Mouse (Mus musculus): ENCODE data around the gene Ldlr.

Ldlr gene

GRCm38 (mm10) chr9:21726218-21726975 lies 3.1 kb downstream of the Ldlr start:
- DNase-seq = no peak

- no peak for DNase-seq
These were observed 5.1 kb downstream of the Ldlr start for GRCm38 (mm10) chr9:21728261-21728832.

- DNase-seq = no peak
These were observed 6.0 kb downstream of the Ldlr start for GRCm38 (mm10) chr9:21729264-21729663.

- DNase-seq = no peak
These were observed 9.0 kb downstream of the Ldlr start for GRCm38 (mm10) chr9:21732288-21732687.

GRCm38 (mm10) chr9:21733446-21733845 lies 10.2 kb downstream of the Ldlr start:
- no peak for DNase-seq

- no peak for DNase-seq
These were observed 10.7 kb downstream of the Ldlr start for GRCm38 (mm10) chr9:21733989-21734388.

GRCm38 (mm10) chr9:21735126-21735525 lies 11.8 kb downstream of the Ldlr start:
- peak in 1 of 2 experiments; percentile 2 for DNase-seq

GRCm38 (mm10) chr9:21736580-21736979 lies 13.3 kb downstream of the Ldlr start:
- no peak for DNase-seq

GRCm38 (mm10) chr9:21737188-21737587 lies 13.9 kb downstream of the Ldlr start:
- peak; percentile 9 to 17 for DNase-seq

DNA sequence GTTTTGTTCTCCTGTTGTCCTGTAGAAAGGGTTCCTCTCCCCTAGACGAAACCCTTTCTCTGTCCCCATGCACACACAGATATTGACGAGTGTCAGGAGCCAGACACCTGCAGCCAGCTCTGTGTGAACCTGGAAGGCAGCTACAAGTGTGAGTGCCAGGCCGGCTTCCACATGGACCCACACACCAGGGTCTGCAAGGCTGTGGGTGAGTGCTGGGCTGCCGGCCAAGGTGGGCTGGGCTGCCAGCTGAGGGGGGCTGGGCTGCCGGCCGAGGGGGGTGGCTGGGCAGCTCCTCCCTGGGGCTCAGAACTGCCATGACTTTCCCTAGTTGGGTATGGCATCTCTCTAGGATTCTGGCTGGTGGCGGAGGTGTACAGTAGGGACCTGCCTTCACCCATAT lies 15.5 kb downstream of the Ldlr start:
- peak; percentile 65 to 85 for DNase-seq

DNA sequence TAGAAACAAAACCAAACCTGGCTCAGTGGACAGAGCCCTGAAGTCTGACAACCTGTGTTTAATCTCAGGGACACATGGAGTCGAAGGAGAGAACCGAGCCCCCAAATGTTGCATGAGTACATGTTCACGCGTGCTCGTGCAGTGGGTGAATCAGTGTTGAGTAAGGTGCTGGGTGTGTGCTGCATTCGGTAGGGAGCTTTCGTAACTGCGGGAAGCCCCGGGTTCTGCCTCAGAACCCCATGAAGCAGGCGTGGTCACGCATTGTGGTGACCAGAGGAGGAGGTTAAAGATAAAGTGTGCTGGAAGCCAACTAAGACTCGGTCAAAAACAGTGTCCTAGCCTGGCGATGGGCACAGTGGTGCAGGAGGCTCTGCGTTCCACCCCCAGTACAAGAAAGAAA lies 17.1 kb downstream of the Ldlr start:
- DNase-seq = no peak

DNA sequence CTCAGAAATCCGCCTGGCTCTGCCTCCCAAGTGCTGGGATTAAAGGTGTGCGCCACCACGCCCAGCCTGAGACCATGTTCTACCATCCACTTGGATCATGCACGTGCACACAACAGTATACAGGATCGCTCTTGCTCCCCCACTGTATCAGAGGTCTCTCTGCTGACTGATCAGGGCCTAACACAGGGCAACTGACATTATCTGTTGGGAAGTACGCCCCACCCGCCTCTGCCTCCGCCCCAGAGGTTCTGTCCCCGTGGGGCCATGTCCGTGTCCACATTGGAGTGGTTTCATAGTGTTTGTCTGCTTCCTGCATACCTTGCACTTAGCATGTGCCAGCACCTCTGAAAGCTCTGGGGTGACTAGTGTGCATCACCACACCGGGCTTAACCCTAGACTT lies 18.2 kb downstream of the Ldlr start:
- DNase-seq = no peak

DNA sequence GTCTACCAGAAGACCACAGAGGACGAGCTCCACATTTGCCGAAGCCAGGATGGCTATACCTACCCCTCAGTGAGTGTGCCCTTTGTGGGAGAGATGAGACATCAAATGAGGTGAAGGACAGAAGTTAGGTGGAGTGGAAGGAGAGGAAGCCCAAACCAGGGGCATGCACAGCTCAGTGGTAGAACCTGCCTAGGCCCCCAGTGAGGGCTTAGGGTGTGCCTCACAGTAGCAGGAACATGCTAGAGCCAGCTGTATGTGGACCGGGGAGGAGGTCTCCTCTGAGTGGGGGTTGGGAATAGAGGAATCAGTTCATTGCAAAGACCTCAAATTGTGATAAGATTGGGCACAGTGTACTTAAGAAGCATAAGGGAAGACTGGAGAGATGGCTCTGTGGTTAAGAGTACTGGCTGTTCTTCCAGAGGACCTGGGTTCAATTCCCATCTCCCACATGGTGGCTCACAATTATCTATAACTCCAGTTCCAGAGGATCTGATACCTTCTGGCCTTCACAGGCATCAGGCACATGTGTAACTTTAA lies 24.0 kb downstream of the Ldlr start:
- DNase-seq = peak in 1 of 2 experiments; percentile 34

DNA sequence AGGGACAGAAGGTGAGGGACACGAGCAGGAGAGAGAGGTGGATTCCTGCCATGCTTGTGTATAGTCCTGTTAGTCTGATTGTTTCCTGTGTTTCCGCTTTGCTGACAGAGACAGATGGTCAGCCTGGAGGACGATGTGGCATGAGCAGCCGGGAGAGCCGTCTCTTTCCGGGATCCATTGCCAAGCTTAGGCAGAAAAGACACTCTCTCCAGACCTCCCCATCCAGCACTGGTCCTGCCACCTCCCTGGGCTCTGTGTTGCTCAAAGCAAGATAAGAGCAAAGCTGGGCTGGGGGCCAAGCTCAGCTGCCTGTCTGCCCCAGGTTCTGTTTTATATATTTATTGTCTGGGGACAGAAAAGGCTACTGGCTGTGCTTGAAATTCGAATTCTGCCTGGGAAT lies 24.8 kb downstream of the Ldlr start:
- peak; percentile 94 to 95 for DNase-seq

- peak; percentile 62 to 67 for DNase-seq
These were observed 25.2 kb downstream of the Ldlr start for GRCm38 (mm10) chr9:21748491-21748890.

DNA sequence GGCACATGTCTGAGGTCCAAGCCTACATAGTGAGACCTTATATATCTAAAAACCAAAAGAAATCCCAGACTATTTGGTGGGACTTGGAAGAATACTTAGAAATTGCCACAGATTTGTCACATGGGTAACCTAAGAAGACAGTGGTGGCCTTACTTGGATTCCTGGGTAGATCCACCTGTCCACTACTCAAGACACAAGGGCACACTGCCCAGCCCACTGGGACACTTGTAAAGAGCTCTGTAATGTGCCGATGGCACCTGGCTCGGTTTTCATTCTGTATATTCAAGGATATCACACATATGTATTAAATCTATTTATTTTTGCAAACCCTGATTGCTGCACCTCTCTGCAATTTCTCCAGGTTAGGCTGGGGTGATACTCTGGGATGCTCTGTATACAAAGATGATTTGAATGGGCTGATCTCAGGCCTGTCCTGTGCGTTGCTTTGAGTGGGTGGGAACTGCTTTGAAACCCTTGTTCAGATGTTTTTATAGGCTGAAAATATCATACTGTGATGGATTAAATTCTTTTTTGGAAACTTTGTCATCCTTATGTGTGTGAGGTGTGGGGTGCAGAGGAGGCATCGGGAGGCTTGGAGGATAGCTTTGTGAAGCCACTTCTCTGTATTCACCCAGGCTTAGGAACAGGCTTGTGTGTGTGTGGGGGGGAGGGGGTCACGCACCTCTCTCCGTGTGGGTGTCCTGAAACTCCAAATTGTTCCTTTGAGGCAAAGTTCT lies 26.3 kb downstream of the Ldlr start:
- DNase-seq = peak; percentile 45 to 61

DNA sequence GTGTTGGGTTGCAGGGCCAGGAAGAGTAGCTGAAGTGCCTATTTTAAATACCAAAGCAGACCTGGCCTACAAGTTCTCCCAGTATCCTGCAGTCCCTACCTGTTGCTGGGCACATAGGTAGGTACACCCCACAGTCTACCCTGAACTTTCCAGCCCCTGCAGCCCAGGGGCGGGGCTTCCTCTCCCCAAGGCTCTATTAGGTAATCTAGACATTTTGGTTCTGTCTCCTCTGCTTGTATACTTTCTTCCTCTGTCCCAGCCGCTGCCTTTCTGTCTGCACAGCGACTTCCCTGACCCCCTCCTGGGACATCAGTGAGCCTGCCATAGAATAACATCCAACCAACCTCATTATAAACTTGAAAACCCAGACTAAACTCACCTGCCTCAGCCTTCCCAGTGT lies 27.1 kb downstream of the Ldlr start:
- peak in 1 of 2 experiments; percentile 25 for DNase-seq

DNA sequence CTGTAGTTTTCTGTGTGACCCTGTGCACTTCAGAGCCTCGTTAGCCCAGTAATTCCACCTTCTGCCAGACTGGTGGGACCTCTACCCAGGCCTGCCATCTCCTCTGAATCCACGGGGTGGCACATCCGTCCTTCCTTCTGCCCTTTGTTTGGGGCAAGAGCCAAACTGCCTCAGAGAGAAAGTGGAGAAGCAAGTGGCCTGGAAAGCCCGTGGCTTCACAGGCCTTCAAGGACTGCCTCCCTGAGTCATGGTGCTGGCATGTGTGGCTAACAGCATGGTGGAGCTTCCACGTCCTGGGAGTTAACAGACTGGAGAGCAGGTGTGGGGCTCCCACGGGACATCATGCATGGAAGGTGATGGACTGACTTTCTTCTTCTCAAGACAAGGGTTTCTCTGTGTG lies 28.1 kb downstream of the Ldlr start:
- peak; percentile 70 to 71 for DNase-seq

- DNase-seq = no peak
These were observed 29.0 kb downstream of the Ldlr start for GRCm38 (mm10) chr9:21752252-21752792.

- DNase-seq = peak in 1 of 2 experiments; percentile 73
These were observed 30.7 kb downstream of the Ldlr start for GRCm38 (mm10) chr9:21754003-21754402.

DNA sequence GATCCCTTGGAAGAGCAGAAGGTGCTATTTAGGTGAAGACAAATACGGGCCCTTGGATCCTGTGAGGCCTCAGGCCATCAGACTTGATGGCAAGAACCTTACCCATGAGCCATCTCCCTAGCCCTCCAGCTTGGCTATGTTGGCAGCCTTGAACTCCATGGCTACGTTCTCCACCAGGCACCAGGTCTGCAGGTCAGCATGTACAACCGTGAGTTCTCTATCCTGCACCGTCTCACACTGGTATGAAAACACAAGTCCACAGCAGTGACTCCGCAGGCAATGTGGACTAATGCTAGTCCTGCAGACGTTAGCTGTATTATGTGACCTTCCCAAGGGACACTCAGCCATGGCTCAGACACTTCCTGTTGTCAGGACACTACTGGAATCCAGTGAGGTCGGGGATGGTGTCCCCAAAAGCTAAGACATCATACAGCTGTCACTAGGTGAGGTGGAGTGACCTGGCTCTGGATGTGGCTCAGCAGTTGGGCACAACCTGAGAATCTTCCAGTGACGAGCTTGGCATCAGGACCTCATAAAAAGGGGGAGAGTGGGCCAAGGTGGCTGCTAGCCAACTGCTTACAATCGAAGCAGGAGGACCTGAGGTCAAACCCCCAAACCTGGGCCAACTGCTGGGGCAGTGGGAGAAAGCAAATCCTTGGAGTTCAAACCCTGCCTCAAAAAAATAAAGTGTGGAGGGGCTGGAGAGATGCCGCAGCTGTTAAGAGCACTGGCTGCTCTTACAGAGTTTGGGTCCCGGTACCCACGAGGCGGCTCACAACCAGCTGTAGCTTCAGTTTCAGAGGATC lies 31.4 kb downstream of the Ldlr start:
- peak in 1 of 2 experiments; percentile 52 for DNase-seq
